Mouse (Mus musculus): ENCODE measurements at regions not wholly inside any gene's neighbourhood (a gene's known extent, or its start where the extent isn't known, plus 50 kb on each side); places are given as distances from the start of the nearest gene placed in this dataset.

- TF ChIP-seq POLR2A (IDR thresholded peaks at IDR 0.05; ENCODE audit: insufficient read depth, low read depth, low read length) (no peak), CTCF (IDR thresholded peaks at IDR 0.05; ENCODE audit: insufficient read depth, low read depth, low read length) (no peak)
- H3K27ac ChIP-seq (ENCODE audit: insufficient read depth, low read depth, low read length), result no peak overlapping the region
- no peak overlapping the region for H3K4me3 ChIP-seq (ENCODE audit: insufficient read depth, low read depth, low read length)
- H3K4me1 ChIP-seq (ENCODE audit: control insufficient read depth, insufficient read depth, low read length), result no peaks in the 10 kb centered on the region
Observed at GRCm38 (mm10) chr4:53297975-53298374, 138.3 kb upstream of the Abca1 start.

- no peak overlapping the region for H3K27ac ChIP-seq (ENCODE audit: insufficient read depth, low read depth, low read length)
- no peaks in the 10 kb centered on the region for H3K4me1 ChIP-seq (ENCODE audit: control insufficient read depth, insufficient read depth, low read length)
- no peak overlapping the region for H3K4me3 ChIP-seq (ENCODE audit: insufficient read depth, low read depth, low read length)
- WGBS, result 95% methylated on average over 3 of the region's 3 CpGs
- TF ChIP-seq POLR2A (IDR thresholded peaks at IDR 0.05; ENCODE audit: insufficient read depth, low read depth, low read length) (no peak), CTCF (IDR thresholded peaks at IDR 0.05; ENCODE audit: insufficient read depth, low read depth, low read length) (no peak)
Observed at GRCm38 (mm10) chr4:53292606-53293005, 132.9 kb upstream of the Abca1 start.

GRCm38 (mm10) chr4:53277741-53278525, 118.2 kb upstream of the Abca1 start:
- no peak for TF ChIP-seq CTCF (IDR thresholded peaks at IDR 0.05; ENCODE audit: insufficient read depth, low read depth, low read length)
- no peak for TF ChIP-seq POLR2A (IDR thresholded peaks at IDR 0.05; ENCODE audit: insufficient read depth, low read depth, low read length)
- no peak overlapping the region for H3K4me3 ChIP-seq (ENCODE audit: insufficient read depth, low read depth, low read length)
- H3K4me1 ChIP-seq (ENCODE audit: control insufficient read depth, insufficient read depth, low read length), result no peaks in the 10 kb centered on the region
- 56% methylated on average over 12 of the region's 12 CpGs for WGBS
- no peak overlapping the region for H3K27ac ChIP-seq (ENCODE audit: insufficient read depth, low read depth, low read length)

GRCm38 (mm10) chr4:53270433-53270832, 110.7 kb upstream of the Abca1 start:
- 89% methylated on average over 10 of the region's 10 CpGs for WGBS
- Histone ChIP-seq H3K4me3 (ENCODE audit: insufficient read depth, low read depth, low read length) (no peak overlapping the region), H3K27ac (ENCODE audit: insufficient read depth, low read depth, low read length) (no peak overlapping the region), H3K4me1 (ENCODE audit: control insufficient read depth, insufficient read depth, low read length) (peaks cover 6% of the 10 kb centered on the region; the same call in 1 of the 2 replicates)
- no peak for TF ChIP-seq CTCF (IDR thresholded peaks at IDR 0.05; ENCODE audit: insufficient read depth, low read depth, low read length)

GRCm38 (mm10) chr4:53269999-53270398, 110.3 kb upstream of the Abca1 start:
- H3K4me3 ChIP-seq (ENCODE audit: insufficient read depth, low read depth, low read length), result no peak overlapping the region
- no peak for TF ChIP-seq POLR2A (IDR thresholded peaks at IDR 0.05; ENCODE audit: insufficient read depth, low read depth, low read length)
- WGBS, result 92% methylated on average over 5 of the region's 5 CpGs
- H3K27ac ChIP-seq (ENCODE audit: insufficient read depth, low read depth, low read length), result no peak overlapping the region
- H3K4me1 ChIP-seq (ENCODE audit: control insufficient read depth, insufficient read depth, low read length), result peaks cover 7% of the 10 kb centered on the region; the same call in 1 of the 2 replicates

- 97% methylated on average over 5 of the region's 5 CpGs for WGBS
- Histone ChIP-seq H3K4me3 (ENCODE audit: insufficient read depth, low read depth, low read length) (no peak overlapping the region), H3K27ac (ENCODE audit: insufficient read depth, low read depth, low read length) (no peak overlapping the region), H3K4me1 (ENCODE audit: control insufficient read depth, insufficient read depth, low read length) (peaks cover 7% of the 10 kb centered on the region; the same call in 1 of the 2 replicates)
- no peak for TF ChIP-seq POLR2A (IDR thresholded peaks at IDR 0.05; ENCODE audit: insufficient read depth, low read depth, low read length)
- no peak for TF ChIP-seq CTCF (IDR thresholded peaks at IDR 0.05; ENCODE audit: insufficient read depth, low read depth, low read length)
Observed at GRCm38 (mm10) chr4:53269251-53269842, 109.7 kb upstream of the Abca1 start.

GRCm38 (mm10) chr4:53264901-53265300, 105.2 kb upstream of the Abca1 start:
- H3K27ac ChIP-seq (ENCODE audit: insufficient read depth, low read depth, low read length), result no peak overlapping the region
- peaks cover 15% of the 10 kb centered on the region for H3K4me1 ChIP-seq (ENCODE audit: control insufficient read depth, insufficient read depth, low read length)
- H3K4me3 ChIP-seq (ENCODE audit: insufficient read depth, low read depth, low read length), result no peak overlapping the region
- WGBS, result 89% methylated on average over 5 of the region's 5 CpGs
- TF ChIP-seq POLR2A (IDR thresholded peaks at IDR 0.05; ENCODE audit: insufficient read depth, low read depth, low read length) (no peak), CTCF (IDR thresholded peaks at IDR 0.05; ENCODE audit: insufficient read depth, low read depth, low read length) (no peak)

- Histone ChIP-seq H3K27ac (ENCODE audit: insufficient read depth, low read depth, low read length) (no peak overlapping the region), H3K4me1 (ENCODE audit: control insufficient read depth, insufficient read depth, low read length) (peaks cover 15% of the 10 kb centered on the region), H3K4me3 (ENCODE audit: insufficient read depth, low read depth, low read length) (no peak overlapping the region)
- no peak for TF ChIP-seq CTCF (IDR thresholded peaks at IDR 0.05; ENCODE audit: insufficient read depth, low read depth, low read length)
- no peak for TF ChIP-seq POLR2A (IDR thresholded peaks at IDR 0.05; ENCODE audit: insufficient read depth, low read depth, low read length)
- WGBS, result 86% methylated on average over 2 of the region's 2 CpGs
Observed at GRCm38 (mm10) chr4:53264501-53264900, 104.8 kb upstream of the Abca1 start.

GRCm38 (mm10) chr4:53263776-53264175, 104.1 kb upstream of the Abca1 start:
- H3K4me1 ChIP-seq (ENCODE audit: control insufficient read depth, insufficient read depth, low read length), result peaks cover 15% of the 10 kb centered on the region
- 46% methylated on average over 13 of the region's 13 CpGs for WGBS
- TF ChIP-seq CTCF (IDR thresholded peaks at IDR 0.05; ENCODE audit: insufficient read depth, low read depth, low read length) (no peak), POLR2A (IDR thresholded peaks at IDR 0.05; ENCODE audit: insufficient read depth, low read depth, low read length) (no peak)
- no peak overlapping the region for H3K27ac ChIP-seq (ENCODE audit: insufficient read depth, low read depth, low read length)
- no peak overlapping the region for H3K4me3 ChIP-seq (ENCODE audit: insufficient read depth, low read depth, low read length)

All from olfactory bulb, adult 2 months (tissue).